Mouse (Mus musculus) left cerebral cortex, adult 9 months (tissue): ENCODE data around the gene Grm4.
A peak's percentile ranks its signal among the peaks of the same experiment; 100 is the strongest.

Experiments used
- DNase-seq, 2 experiments: peaks; one replicate each; pipeline ENCODE4 v3.0.0; 2022; ENCODE audit warnings: low spot score in 2 of 2

Gene Grm4

GRCm38 (mm10) chr17:27445364-27446075 is 75.7 kb downstream of the Grm4 start:
- DNase-seq = no peak

- no peak for DNase-seq
Observed at GRCm38 (mm10) chr17:27442538-27443113, 78.6 kb downstream of the Grm4 start.

GRCm38 (mm10) chr17:27441778-27442177 is 79.4 kb downstream of the Grm4 start:
- DNase-seq = no peak

GRCm38 (mm10) chr17:27435799-27436198 is 85.4 kb downstream of the Grm4 start:
- no peak for DNase-seq

- no peak for DNase-seq
Observed at GRCm38 (mm10) chr17:27435225-27435624, 86.0 kb downstream of the Grm4 start.

GRCm38 (mm10) chr17:27434066-27434465 is 87.1 kb downstream of the Grm4 start:
- no peak for DNase-seq

- DNase-seq = no peak
Observed at GRCm38 (mm10) chr17:27433179-27433680, 88.0 kb downstream of the Grm4 start.

GRCm38 (mm10) chr17:27432145-27432650 is 89.0 kb downstream of the Grm4 start:
- no peak for DNase-seq

GRCm38 (mm10) chr17:27431049-27431839 is 90.0 kb downstream of the Grm4 start:
- DNase-seq = no peak

GRCm38 (mm10) chr17:27429757-27430156 is 91.4 kb downstream of the Grm4 start:
- no peak for DNase-seq

GRCm38 (mm10) chr17:27425016-27425415 is 96.2 kb downstream of the Grm4 start:
- no peak for DNase-seq

- DNase-seq = no peak
Observed at GRCm38 (mm10) chr17:27424356-27424755, 96.8 kb downstream of the Grm4 start.

GRCm38 (mm10) chr17:27422726-27423381 is 98.3 kb downstream of the Grm4 start:
- DNase-seq = peak; percentile 39 to 76

GRCm38 (mm10) chr17:27422371-27422725 is 98.9 kb downstream of the Grm4 start:
- no peak for DNase-seq

- DNase-seq = no peak
Observed at GRCm38 (mm10) chr17:27421837-27422236, 99.4 kb downstream of the Grm4 start.

GRCm38 (mm10) chr17:27409006-27409405 is 112.2 kb downstream of the Grm4 start:
- no peak for DNase-seq

- no peak for DNase-seq
Observed at GRCm38 (mm10) chr17:27408531-27408930, 112.7 kb downstream of the Grm4 start.

- no peak for DNase-seq
Observed at GRCm38 (mm10) chr17:27406956-27407355, 114.2 kb downstream of the Grm4 start.

GRCm38 (mm10) chr17:27405376-27406024 is 115.7 kb downstream of the Grm4 start:
- no peak for DNase-seq

- no peak for DNase-seq
Observed at GRCm38 (mm10) chr17:27401200-27401599, 120.0 kb downstream of the Grm4 start.

GRCm38 (mm10) chr17:27393931-27394330 is 127.3 kb downstream of the Grm4 start:
- DNase-seq = no peak
